18 mouse cellular contexts compared by ENCODE assay signal in genomic region chr1:164797746-164798285, GRCm38 (mm10). TPM values are rescaled to one million over a fixed set of nuclear protein-coding genes. Genes with fewer than 3 reads are reported as not detected.
A peak's percentile ranks its signal among the peaks of the same experiment; 100 is the strongest.
DNase-seq lines count a peak whose midpoint lies in the region; ATAC-seq and TF ChIP-seq lines count a peak whose summit lies in the region.
"Had no signal": no experiment of that assay in that cellular context is flagged by ENCODE, and none has a peak within 500 bp of the region (broad histone marks: within the 10 kb centered on the region; RNA-seq: fewer than 3 reads in every experiment).

No protein-coding gene starts in this region.

- no peaks in the 10 kb centered on the region for H3K36me3 ChIP-seq in heart, embryonic 13.5 days
- H3K36me3 ChIP-seq in limb, embryonic 13.5 days, result no peaks in the 10 kb centered on the region
- H3K36me3 ChIP-seq in limb, embryonic 10.5 days, result no peaks in the 10 kb centered on the region
- H3K36me3 ChIP-seq in small intestine, adult 2 months (ENCODE audit: control insufficient read depth, insufficient read depth, low read length), result no peaks in the 10 kb centered on the region
- H3K36me3 ChIP-seq in midbrain, embryonic 10.5 days, result no peaks in the 10 kb centered on the region
- H3K36me3 ChIP-seq: G1E; limb, embryonic 12.5 days; midbrain, embryonic 13.5 days had no signal

- H3K27ac ChIP-seq in heart, embryonic 13.5 days (replicated peaks), result peak overlapping the region; percentile 13; the same call in 1 of the 2 replicates
- H3K27ac ChIP-seq in limb, embryonic 13.5 days, result no peak overlapping the region; the same call in 1 of the 2 replicates
- H3K27ac ChIP-seq in limb, embryonic 10.5 days, result no peak overlapping the region
- peak overlapping the region; percentile 44 for H3K27ac ChIP-seq in small intestine, adult 2 months (ENCODE audit: insufficient read depth, low read depth, low read length)
- H3K27ac ChIP-seq in midbrain, embryonic 10.5 days (replicated peaks), result no peak overlapping the region
- H3K27ac ChIP-seq: hindbrain, postnatal 0 days; limb, embryonic 12.5 days; macrophage; midbrain, embryonic 13.5 days had no signal

- no peaks in the 10 kb centered on the region for H3K27me3 ChIP-seq in heart, embryonic 13.5 days (replicated peaks)
- no peaks in the 10 kb centered on the region for H3K27me3 ChIP-seq in limb, embryonic 13.5 days
- H3K27me3 ChIP-seq in limb, embryonic 10.5 days (ENCODE audit: low read depth, poor library complexity, severe bottlenecking), result no peaks in the 10 kb centered on the region
- H3K27me3 ChIP-seq in small intestine, adult 2 months (ENCODE audit: control insufficient read depth, insufficient read depth, low read length), result no peaks in the 10 kb centered on the region
- H3K27me3 ChIP-seq in midbrain, embryonic 10.5 days (ENCODE audit: low read depth, poor library complexity, severe bottlenecking), result no peaks in the 10 kb centered on the region
- H3K27me3 ChIP-seq: limb, embryonic 12.5 days; midbrain, embryonic 13.5 days had no signal

- no peaks in the 10 kb centered on the region for H3K9me3 ChIP-seq in heart, embryonic 13.5 days
- H3K9me3 ChIP-seq in limb, embryonic 13.5 days, result no peaks in the 10 kb centered on the region
- H3K9me3 ChIP-seq in limb, embryonic 10.5 days (replicated peaks), result no peaks in the 10 kb centered on the region
- no peaks in the 10 kb centered on the region for H3K9me3 ChIP-seq in midbrain, embryonic 10.5 days (replicated peaks)
- H3K9me3 ChIP-seq: limb, embryonic 12.5 days; midbrain, embryonic 13.5 days had no signal

- H3K4me2 ChIP-seq in heart, embryonic 13.5 days, result peak overlapping the region; percentile 26
- H3K4me2 ChIP-seq in limb, embryonic 13.5 days (replicated peaks), result 0 out of 2 replicates have a peak overlapping the region, but pooled peaks have one; percentile 1
- H3K4me2 ChIP-seq: limb, embryonic 12.5 days; midbrain, embryonic 13.5 days had no signal

- peaks cover 13% of the 10 kb centered on the region for H3K4me1 ChIP-seq in heart, embryonic 13.5 days
- H3K4me1 ChIP-seq in limb, embryonic 13.5 days, result peaks cover 33% of the 10 kb centered on the region
- H3K4me1 ChIP-seq in limb, embryonic 10.5 days, result peaks cover 8% of the 10 kb centered on the region; the same call in 1 of the 2 replicates
- H3K4me1 ChIP-seq in small intestine, adult 2 months (ENCODE audit: control insufficient read depth, insufficient read depth, insufficient read length, low read length), result no peaks in the 10 kb centered on the region
- no peaks in the 10 kb centered on the region for H3K4me1 ChIP-seq in midbrain, embryonic 10.5 days
- H3K4me1 ChIP-seq: midbrain, embryonic 13.5 days had no signal

- intact Hi-C loops in heart, postnatal 10 days (cut with DNase I), result no loop called here

- TF ChIP-seq CTCF in small intestine, adult 2 months (IDR thresholded peaks at IDR 0.05; ENCODE audit: extremely low read depth, insufficient read length, insufficient replicate concordance, low read depth, low read length), result no peak

- ATAC-seq in heart, embryonic 13.5 days (ENCODE audit: extremely low read depth, insufficient number of reproducible peaks, low FRiP score, low TSS enrichment), result no peak
- no peak for ATAC-seq in limb, embryonic 13.5 days (ENCODE audit: low FRiP score, low read depth)
- 0 out of 2 replicates have a peak, but pooled peaks have one; percentile 19 for ATAC-seq in erythroid progenitor cell, adult 5-6 weeks (replicated peaks; ENCODE audit: low FRiP score, poor library complexity, severe bottlenecking)
- ATAC-seq: forebrain, postnatal 0 days had no signal

- 0 out of 2 replicates have a peak overlapping the region, but pooled peaks have one; percentile 0 for H3K9ac ChIP-seq in heart, embryonic 13.5 days
- H3K9ac ChIP-seq in limb, embryonic 13.5 days, result no peak overlapping the region
- H3K9ac ChIP-seq: forebrain, postnatal 0 days; limb, embryonic 12.5 days; midbrain, embryonic 13.5 days had no signal

- TF ChIP-seq POLR2A in small intestine, adult 2 months (IDR thresholded peaks at IDR 0.05; ENCODE audit: low read depth, low read length), result no peak

- 80% methylated on average over 1 of the region's 1 CpGs for WGBS in heart, embryonic 13.5 days
- WGBS in limb, embryonic 13.5 days, result 90% methylated on average over 1 of the region's 1 CpGs
- 89% methylated on average over 1 of the region's 1 CpGs for WGBS in limb, embryonic 10.5 days
- WGBS in small intestine, adult 2 months, result 91% methylated on average over 1 of the region's 1 CpGs
- 94% methylated on average over 1 of the region's 1 CpGs for WGBS in midbrain, embryonic 10.5 days

- 0 out of 2 replicates have a peak overlapping the region, but pooled peaks have one; percentile 9 for H3K4me3 ChIP-seq in heart, embryonic 13.5 days
- H3K4me3 ChIP-seq in limb, embryonic 13.5 days, result no peak overlapping the region
- H3K4me3 ChIP-seq in limb, embryonic 10.5 days, result no peak overlapping the region
- H3K4me3 ChIP-seq in small intestine, adult 2 months (ENCODE audit: low read depth, low read length), result no peak overlapping the region
- H3K4me3 ChIP-seq in midbrain, embryonic 10.5 days, result no peak overlapping the region
- H3K4me3 ChIP-seq: limb, embryonic 12.5 days; midbrain, embryonic 13.5 days had no signal

- no peak for DNase-seq in heart, postnatal 10 days
- no peak for DNase-seq in limb, embryonic 10.5 days (ENCODE audit: low spot score)
- no peak for DNase-seq in cerebellum, adult 11-12 months
- DNase-seq in midbrain, embryonic 10.5 days (ENCODE audit: low spot score), result no peak
- DNase-seq: cerebellum, adult 9-10 months; forebrain, postnatal 0 days; layer of hippocampus, postnatal 36 days; thymus, postnatal 25 days had no signal

RNA-seq across cellular contexts. Expression of gene Dpt, which starts 1.4 kb away (rescaled TPM):
- polyA plus RNA-seq in heart, embryonic 13.5 days (2015; fragmentation: Nextera tagmentation; extraction: Ambion mirVana), result 8.4 and 9.4 TPM in 2 replicates
- total RNA-seq in heart, postnatal 10 days (2021), result 100 to 1,000 TPM; 229 to 246 TPM
- 6.3 and 7.2 TPM in 2 replicates for polyA plus RNA-seq in limb, embryonic 13.5 days (2015; fragmentation: Nextera tagmentation; extraction: Ambion mirVana)
- 0.16 and 0.23 TPM in 2 replicates for polyA plus RNA-seq in limb, embryonic 10.5 days (2016; fragmentation: Nextera tagmentation; extraction: Ambion mirVana)
- total RNA-seq in erythroid progenitor cell, adult 5-6 weeks (2015; ENCODE audit: low replicate concordance), result not detected in 2 replicates
- total RNA-seq in erythroid progenitor cell, adult 5-6 weeks (2017; ENCODE audit: low replicate concordance), result not detected in 2 replicates
- polyA plus RNA-seq in small intestine, adult 2 months (2012; rRNA removed), result 14.8 and 26.4 TPM in 2 replicates
- not detected in 2 replicates for polyA plus RNA-seq in midbrain, embryonic 10.5 days (2016; fragmentation: Nextera tagmentation; extraction: Ambion mirVana)
- total RNA-seq: forebrain, postnatal 0 days; G1E; granulocyte monocyte progenitor cell, adult 5-6 weeks had no signal
- polyA plus RNA-seq: G1E; macrophage; midbrain, embryonic 13.5 days had no signal

Comparison
In these comparisons a context has a peak if more than half of its experiments do, and no peak if none do; other contexts are left out.
1. H3K27ac ChIP-seq: peak in heart, embryonic 13.5 days (single experiment) and small intestine, adult 2 months (single experiment); none in limb, embryonic 13.5 days (single experiment), limb, embryonic 10.5 days (single experiment) and midbrain, embryonic 10.5 days (single experiment).